Mouse (Mus musculus) fat pad, adult 2 months (tissue): Measurements from ENCODE around the gene Atf7ip.

ENCODE experiments used
- DNase-seq: peaks from one replicate; pipeline ENCODE4 v3.0.0-alpha.2; 2011; ENCODE audit warnings: low read depth, low spot score; ENCODE audit errors: extremely low read depth

Gene Atf7ip

DNA sequence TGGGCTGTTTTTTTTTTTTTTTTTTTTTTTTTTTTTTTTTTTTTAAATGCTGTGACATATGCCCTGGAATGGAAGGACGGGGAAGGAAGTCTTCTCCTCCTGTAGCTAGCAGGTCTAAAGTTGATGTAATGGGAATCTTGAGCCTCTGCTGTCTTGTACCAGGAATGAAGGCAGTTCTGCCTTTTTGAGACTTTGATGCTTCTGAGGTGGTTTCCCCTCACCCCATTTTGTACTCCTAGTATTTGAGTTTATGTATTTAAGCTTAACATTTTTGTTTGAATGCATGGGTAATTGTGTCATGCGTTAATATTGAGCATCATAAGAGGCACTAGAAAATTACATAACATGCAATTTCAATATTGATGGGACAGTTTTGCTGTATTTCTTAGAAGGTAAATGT lies 14.4 kb downstream of the Atf7ip start:
- no peak for DNase-seq

GRCm38 (mm10) chr6:136521681-136522080 lies 15.7 kb downstream of the Atf7ip start:
- no peak for DNase-seq

GRCm38 (mm10) chr6:136522658-136523057 lies 16.7 kb downstream of the Atf7ip start:
- no peak for DNase-seq

DNA sequence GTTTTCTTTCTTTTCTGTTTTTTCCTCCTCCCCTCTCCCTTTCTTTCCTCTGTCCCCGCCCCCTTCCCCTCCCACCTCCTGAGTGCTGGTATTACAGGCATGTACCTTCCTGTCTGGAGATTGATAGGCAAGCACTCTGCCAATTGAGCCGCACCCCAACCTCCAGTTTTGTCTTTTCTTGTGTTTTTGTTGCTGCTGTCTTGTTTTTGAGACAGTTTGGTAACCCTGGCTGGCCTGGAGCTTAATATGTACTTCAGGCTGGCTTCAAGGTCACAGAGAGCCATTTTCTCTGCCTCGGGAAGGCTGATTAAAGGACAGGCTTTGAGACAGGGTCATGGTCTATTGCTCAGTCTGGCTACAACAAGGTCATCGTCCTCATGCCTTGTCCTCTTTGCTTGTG lies 18.8 kb downstream of the Atf7ip start:
- DNase-seq, result no peak

GRCm38 (mm10) chr6:136525567-136525966 lies 19.6 kb downstream of the Atf7ip start:
- no peak for DNase-seq

- DNase-seq, result no peak
These were observed 23.2 kb downstream of the Atf7ip start for GRCm38 (mm10) chr6:136529156-136529555.

GRCm38 (mm10) chr6:136531792-136532230 lies 25.8 kb downstream of the Atf7ip start:
- no peak for DNase-seq

DNA sequence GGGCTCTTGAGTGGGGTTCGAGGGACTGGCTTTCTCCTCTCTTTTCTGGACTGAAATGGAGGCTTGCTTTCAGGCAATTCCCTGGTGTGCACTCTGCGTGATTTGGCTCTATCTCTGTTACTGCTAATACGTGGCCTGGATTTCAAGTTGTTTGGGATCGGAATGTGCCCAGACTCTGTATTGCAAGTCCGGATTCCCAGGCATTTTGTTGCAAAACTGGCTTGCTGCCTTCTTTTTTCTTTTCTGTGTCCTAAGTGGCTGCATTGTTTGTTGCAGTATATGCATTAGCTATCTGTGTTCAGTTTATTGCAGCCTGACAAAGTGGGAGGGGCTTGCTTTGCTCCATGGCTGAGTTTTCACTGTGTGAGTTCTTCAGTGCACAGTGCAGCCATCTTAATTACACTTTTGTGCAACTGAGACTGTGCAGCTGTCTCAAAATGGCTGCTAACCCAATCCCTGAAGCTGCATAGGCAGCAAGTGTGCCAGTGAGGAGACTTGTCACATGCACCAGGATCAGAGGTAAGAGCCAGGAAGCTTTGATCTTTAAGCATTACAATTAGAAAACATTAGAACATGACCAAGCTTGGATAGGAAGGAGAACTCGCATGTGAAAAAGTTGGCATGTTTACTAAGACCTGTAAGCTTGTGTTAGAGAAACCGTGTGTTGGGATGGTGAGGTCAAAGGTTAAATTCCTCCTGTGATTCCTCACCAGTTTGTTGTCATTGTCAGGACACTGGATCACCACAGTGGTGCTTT lies 26.7 kb downstream of the Atf7ip start:
- no peak for DNase-seq

DNA sequence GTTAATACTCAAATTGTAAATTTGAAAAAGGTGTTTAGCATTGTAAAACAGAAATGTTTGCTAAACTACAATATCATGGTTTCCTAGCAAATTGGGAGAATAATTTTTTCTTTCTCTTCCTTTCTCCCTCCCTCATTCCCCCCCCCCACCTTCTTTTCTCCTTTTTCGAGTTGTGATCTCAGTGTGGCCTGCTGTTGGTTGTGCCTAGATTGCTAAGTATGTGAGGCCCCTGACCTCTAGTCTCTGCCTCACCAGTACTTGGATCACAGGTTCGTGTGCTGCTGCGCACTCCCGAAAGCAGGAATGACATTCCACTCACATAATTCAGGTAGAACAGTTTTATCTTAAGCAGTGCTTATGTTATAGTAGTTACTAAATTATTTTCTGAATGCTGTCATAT lies 27.8 kb downstream of the Atf7ip start:
- no peak for DNase-seq

- DNase-seq, result no peak
These were observed 28.5 kb downstream of the Atf7ip start for GRCm38 (mm10) chr6:136534444-136534843.

GRCm38 (mm10) chr6:136535176-136535575 lies 29.2 kb downstream of the Atf7ip start:
- no peak for DNase-seq

- DNase-seq, result no peak
These were observed 30.2 kb downstream of the Atf7ip start for GRCm38 (mm10) chr6:136536121-136536520.

DNA sequence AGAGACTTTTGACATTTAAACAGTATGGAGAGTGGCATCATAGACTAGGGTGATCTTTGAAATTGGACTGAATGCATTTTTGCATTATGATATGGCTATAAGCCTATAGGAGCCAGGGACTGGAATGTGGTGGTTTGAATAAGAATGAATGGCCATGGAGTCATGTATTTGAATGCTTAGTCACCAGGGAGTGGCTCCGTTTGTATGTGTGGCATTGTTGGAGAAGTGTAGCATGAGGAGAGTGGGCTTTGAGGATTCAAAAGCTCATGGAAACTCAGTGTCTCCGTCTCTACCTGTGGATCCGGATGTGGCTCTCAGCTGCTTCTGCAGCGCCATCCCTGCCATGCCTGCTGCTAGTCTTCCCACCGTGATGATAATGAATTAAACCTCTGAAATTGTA lies 35.4 kb downstream of the Atf7ip start:
- no peak for DNase-seq

- no peak for DNase-seq
These were observed 36.1 kb downstream of the Atf7ip start for GRCm38 (mm10) chr6:136542105-136542504.

DNA sequence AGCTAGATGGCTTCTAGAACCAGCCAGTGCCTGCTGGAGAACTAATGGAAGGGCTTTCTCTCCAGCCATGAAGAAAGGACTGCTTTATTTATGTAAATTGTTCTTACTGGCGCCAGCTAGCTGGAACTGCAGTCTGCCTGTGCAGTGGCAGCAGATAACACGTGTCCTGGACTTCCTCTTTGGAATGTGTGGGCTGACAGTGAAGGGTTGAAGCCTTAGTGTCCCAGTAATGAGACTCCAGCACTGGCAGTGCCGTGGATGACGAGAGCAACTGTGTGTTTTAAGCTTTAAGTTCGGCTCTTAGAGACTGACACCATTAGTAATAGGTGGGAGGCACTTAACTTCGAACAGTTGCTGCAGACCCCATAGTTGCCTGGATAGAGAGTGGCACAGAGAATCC lies 37.2 kb downstream of the Atf7ip start:
- no peak for DNase-seq

DNA sequence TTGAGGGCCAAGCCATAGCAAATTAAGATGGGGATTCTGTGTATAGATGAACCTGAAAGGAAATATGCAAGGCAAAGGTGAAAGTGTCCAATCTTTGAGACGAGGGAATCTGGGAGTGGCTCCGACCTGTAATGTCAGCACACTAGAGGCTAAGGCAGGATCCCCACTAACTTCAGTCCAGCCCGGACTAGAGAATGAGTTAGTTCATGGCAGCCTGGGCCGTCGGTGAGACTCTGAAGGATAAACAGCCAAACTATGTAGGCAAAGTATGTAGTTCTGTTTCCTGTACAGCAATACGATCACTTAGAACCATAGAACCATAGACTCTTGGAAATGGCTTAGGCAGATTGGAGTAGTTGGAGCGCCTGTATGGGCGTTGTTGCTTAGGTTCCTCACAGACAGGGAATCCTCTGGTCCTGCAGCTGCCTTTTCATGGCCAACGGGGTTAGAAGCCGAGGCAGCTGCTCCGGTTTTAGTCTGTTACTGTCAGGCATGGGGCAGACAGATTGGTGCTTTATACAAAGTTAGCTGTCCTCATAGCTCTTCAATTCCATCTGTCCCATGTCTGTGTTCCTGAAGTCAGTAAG lies 39.4 kb downstream of the Atf7ip start:
- DNase-seq, result no peak

- no peak for DNase-seq
These were observed 40.3 kb downstream of the Atf7ip start for GRCm38 (mm10) chr6:136546286-136546685.

DNA sequence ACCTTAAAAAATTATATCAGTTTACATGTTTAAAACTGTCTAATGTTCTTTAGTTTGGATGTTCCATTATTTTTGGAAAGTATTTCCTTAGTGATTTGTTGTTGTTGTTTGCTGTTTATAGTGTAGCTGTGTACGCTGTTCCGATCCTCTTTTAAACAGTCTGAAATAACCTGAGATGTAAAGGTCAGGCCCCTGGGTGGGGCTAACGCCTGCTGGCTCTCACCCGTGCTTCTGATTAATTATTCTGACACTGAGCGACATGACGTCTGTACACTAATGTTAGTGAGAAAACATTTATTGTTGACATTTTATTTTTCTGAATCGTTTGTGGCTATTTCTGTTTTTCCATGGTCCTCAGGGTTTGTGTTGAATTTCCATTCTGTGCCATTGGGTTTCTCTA lies 41.0 kb downstream of the Atf7ip start:
- no peak for DNase-seq

DNA sequence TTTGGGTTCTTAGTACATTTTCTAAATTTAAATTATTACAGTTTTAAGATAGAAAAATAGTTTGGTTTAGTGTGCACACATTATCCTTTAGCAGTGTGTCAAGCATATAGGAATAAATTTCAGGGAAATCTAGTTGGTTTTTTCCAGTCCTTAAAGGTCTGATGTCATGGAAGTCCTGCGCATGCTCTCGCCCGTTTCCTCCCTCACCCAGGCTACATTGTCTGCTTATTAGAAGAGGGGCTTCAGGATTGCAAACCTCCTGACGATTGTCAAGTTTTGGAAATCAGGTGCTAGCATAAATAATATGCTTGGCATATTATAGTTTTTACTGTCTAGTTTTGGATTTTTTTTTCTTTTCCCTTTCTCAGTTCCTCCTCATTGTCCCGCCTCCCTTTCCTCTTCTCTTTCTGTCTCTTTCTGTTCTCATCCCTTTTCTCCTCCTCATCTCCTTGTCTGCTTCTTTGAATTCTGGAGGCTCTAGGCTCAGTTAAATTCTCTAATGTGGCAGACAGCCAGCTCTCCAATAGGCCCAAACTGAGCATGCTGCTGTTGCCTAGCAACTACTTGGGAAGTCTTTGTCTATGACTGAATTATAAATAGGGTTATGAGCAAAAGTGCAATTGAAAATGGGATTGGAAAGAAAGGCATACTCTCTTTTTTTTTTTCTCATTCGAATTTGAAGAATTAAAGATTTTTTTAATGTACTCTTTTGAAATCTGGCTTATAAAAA lies 42.2 kb downstream of the Atf7ip start:
- no peak for DNase-seq

- DNase-seq, result no peak
These were observed 42.8 kb downstream of the Atf7ip start for GRCm38 (mm10) chr6:136548796-136549195.

- no peak for DNase-seq
These were observed 43.6 kb downstream of the Atf7ip start for GRCm38 (mm10) chr6:136549606-136550005.
